Mouse (Mus musculus): Measurements from ENCODE around the gene E330021D16Rik. TPM values are rescaled to one million over a fixed set of nuclear protein-coding genes. Genes with fewer than 3 reads are reported as not detected.

Gene E330021D16Rik
- not detected in 2 replicates for polyA plus RNA-seq (2014; fragmentation: Nextera tagmentation; extraction: Ambion mirVana)

DNA sequence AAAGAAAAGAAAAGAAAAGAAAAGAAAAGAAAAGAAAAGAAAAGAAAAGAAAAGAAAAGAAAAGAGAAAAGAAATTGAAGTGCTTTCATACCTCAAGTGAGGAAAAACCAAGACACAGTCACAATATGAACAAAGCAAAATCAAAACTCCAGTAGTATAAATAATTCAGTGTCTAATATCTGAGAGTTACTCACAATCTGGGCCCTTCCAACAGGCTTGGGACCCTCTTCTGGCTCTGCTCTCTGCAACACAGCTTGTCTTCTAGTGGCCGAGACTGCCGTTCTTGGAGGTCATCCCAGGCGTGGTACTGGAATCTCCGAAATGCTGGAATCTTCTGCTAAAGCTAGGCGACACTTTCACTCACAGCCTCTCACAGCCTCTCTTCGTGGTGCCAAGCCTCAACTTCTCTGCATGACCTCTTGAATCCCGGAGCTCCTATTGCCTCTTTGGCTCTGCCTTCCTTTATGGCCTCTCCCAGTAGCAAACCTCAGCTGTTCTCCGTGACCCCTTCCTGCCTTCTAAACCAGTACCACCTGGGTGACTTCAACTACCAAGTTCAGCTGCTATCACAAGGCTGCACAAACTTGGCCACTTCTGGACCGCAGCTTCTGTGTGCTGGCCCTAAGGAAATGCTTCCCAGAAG, at the start of gene E330021D16Rik:
E330021D16Rik (minus strand) TSS at position 437 of the 643 bp plus-strand sequence.
- ATAC-seq (ENCODE audit: insufficient read depth, low FRiP score, low TSS enrichment) (no peak), DNase-seq (ENCODE audit: low spot score) (no peak)
- WGBS: 84% methylated on average over 9 of the region's 9 CpGs
- H3K9ac ChIP-seq (ENCODE audit: low read length): no peak within 1 kb of the TSS
- no peaks in the 10 kb centered on the region for H3K36me3 ChIP-seq (ENCODE audit: control insufficient read depth, insufficient read depth, low read length)
- no peaks in the 10 kb centered on the region for H3K27me3 ChIP-seq (ENCODE audit: control insufficient read depth, insufficient read depth, low read length)
- no peak within 1 kb of the TSS for H3K4me2 ChIP-seq (ENCODE audit: low read depth)
- no peaks in the 10 kb centered on the region for H3K4me1 ChIP-seq (ENCODE audit: control insufficient read depth, insufficient read depth, low read length)
- peaks cover 3% of the 10 kb centered on the region; the same call in 1 of the 2 replicates for H3K9me3 ChIP-seq (ENCODE audit: control insufficient read depth, low read length)
- no peak within 1 kb of the TSS for H3K4me3 ChIP-seq (ENCODE audit: low read depth, low read length)
- H3K27ac ChIP-seq (ENCODE audit: low read depth, low read length): no peak within 1 kb of the TSS

DNA sequence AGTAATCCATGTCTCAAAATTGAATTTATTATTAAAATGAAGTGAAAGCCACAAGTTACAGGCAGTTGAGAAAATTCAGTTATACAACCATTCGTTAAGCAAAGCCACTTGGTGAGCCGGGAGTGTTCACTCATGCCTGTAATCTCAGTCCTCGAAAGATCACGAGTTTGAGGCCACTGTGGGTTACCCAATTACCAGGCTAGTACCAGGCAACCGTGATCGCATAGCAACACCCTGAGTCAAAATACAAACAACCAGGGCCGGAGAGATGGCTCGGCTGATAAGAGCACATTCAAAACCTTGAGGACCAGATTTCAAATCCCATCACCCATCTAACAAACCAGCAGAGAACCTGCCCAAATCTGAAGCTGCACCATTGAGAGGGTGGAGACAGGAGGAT, 49.7 kb upstream of the E330021D16Rik start:
- 89% methylated on average over 8 of the region's 8 CpGs for WGBS
- ATAC-seq (ENCODE audit: insufficient read depth, low FRiP score, low TSS enrichment) (no peak), DNase-seq (ENCODE audit: low spot score) (no peak)
- Histone ChIP-seq H3K9ac (ENCODE audit: low read length) (no peak overlapping the region), H3K27me3 (ENCODE audit: control insufficient read depth, insufficient read depth, low read length) (no peaks in the 10 kb centered on the region), H3K4me2 (ENCODE audit: low read depth) (no peak overlapping the region), H3K27ac (ENCODE audit: low read depth, low read length) (no peak overlapping the region), H3K4me1 (ENCODE audit: control insufficient read depth, insufficient read depth, low read length) (no peaks in the 10 kb centered on the region), H3K9me3 (ENCODE audit: control insufficient read depth, low read length) (no peaks in the 10 kb centered on the region), H3K4me3 (ENCODE audit: low read depth, low read length) (no peak overlapping the region), H3K36me3 (ENCODE audit: control insufficient read depth, insufficient read depth, low read length) (no peaks in the 10 kb centered on the region)

DNA sequence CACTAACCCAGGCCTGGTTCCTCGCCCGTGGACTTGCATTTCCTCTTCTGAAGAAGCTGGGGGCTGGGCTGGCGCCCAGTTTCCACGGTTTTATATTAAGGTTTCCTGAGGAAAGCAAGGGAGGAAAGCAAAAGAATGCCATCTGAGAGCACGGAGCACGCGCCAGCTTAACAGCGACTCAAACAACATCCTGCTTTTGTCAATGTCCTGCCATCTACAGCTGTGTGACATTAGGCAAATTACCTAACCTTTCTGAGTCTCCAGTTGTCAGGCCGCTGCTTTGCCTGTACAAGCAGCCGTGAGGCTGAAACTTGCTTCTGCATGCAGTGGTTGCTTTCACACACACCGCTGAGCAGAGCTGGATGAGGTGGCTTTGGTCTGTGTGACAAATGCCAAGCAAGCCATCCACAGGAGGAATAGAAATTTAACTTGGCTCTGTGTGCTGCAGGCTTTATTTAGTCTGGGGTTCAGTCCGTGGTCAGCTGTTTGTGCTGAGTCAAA, 48.8 kb upstream of the E330021D16Rik start:
- no peak for DNase-seq (ENCODE audit: low spot score)
- no peak for ATAC-seq (ENCODE audit: insufficient read depth, low FRiP score, low TSS enrichment)
- Histone ChIP-seq H3K4me1 (ENCODE audit: control insufficient read depth, insufficient read depth, low read length) (no peaks in the 10 kb centered on the region), H3K9me3 (ENCODE audit: control insufficient read depth, low read length) (no peaks in the 10 kb centered on the region), H3K4me2 (ENCODE audit: low read depth) (no peak overlapping the region), H3K4me3 (ENCODE audit: low read depth, low read length) (no peak overlapping the region), H3K27me3 (ENCODE audit: control insufficient read depth, insufficient read depth, low read length) (no peaks in the 10 kb centered on the region), H3K36me3 (ENCODE audit: control insufficient read depth, insufficient read depth, low read length) (no peaks in the 10 kb centered on the region), H3K9ac (ENCODE audit: low read length) (no peak overlapping the region), H3K27ac (ENCODE audit: low read depth, low read length) (no peak overlapping the region)
- 74% methylated on average over 12 of the region's 12 CpGs for WGBS

DNA sequence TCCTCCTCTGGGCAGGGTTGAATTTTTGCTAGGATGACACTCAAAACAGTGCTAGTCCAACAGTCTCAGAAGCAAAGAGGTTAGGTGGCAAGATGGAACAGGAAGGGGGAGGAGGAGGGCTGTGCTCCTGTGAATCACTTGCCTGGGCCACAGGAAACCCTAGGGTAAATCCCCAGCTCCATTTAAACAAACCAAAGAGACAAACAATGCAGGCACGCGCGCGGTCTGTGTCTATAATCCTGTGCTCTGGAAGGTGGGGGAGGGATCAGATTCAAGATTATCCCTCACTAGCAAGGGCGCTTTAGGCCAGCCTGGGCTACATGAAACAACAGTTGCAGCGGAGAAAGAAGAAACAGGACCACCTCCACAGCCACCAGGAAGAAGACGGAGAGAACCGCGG, 48.1 kb upstream of the E330021D16Rik start:
- H3K9ac ChIP-seq (ENCODE audit: low read length): no peak overlapping the region
- no peaks in the 10 kb centered on the region for H3K36me3 ChIP-seq (ENCODE audit: control insufficient read depth, insufficient read depth, low read length)
- no peaks in the 10 kb centered on the region for H3K27me3 ChIP-seq (ENCODE audit: control insufficient read depth, insufficient read depth, low read length)
- no peak overlapping the region for H3K4me2 ChIP-seq (ENCODE audit: low read depth)
- H3K4me1 ChIP-seq (ENCODE audit: control insufficient read depth, insufficient read depth, low read length): no peaks in the 10 kb centered on the region
- no peak overlapping the region for H3K4me3 ChIP-seq (ENCODE audit: low read depth, low read length)
- no peak overlapping the region for H3K27ac ChIP-seq (ENCODE audit: low read depth, low read length)
- ATAC-seq (ENCODE audit: insufficient read depth, low FRiP score, low TSS enrichment) (no peak), DNase-seq (ENCODE audit: low spot score) (no peak)
- H3K9me3 ChIP-seq (ENCODE audit: control insufficient read depth, low read length): no peaks in the 10 kb centered on the region
- WGBS: 77% methylated on average over 9 of the region's 9 CpGs

DNA sequence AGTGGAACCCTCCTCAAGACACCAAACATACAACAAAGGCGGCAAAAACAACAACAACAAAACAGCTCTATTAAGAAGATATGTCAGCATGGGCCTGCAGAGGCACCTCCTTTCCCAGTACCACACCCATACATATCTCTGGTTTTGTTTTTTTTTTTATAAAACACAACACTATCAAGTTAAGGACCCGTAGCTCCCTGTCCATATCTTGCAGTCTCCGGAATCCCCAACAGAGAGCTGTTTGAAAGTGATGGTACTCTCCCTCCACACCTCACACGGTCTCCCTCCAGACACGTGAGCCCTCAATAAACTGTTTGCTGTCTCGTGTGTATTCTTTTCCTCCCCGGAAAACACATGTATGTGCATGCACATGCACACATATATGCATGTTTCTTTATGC, 43.8 kb upstream of the E330021D16Rik start:
- no peak overlapping the region for H3K4me3 ChIP-seq (ENCODE audit: low read depth, low read length)

DNA sequence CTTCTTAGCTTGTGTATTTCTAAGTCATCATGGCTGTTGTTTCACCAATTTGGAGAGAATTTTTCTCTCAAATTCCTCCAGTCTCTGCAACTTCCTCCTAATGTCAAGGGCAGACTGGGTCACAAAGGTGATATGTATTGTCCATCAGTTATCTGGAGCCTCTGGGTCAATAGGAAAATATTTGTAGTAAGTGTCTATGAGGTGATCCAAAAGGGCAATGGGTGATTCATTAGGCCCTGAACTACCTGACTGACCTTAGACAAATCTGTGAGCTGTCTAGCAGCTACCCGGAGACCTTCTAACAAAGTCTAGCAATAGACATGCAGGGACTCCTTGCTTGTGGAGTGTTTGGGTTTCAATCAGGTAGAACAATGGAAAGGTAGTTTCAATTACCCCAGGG, 40.9 kb upstream of the E330021D16Rik start:
- Histone ChIP-seq H3K27me3 (ENCODE audit: control insufficient read depth, insufficient read depth, low read length) (no peaks in the 10 kb centered on the region), H3K4me2 (ENCODE audit: low read depth) (no peak overlapping the region), H3K9ac (ENCODE audit: low read length) (no peak overlapping the region), H3K36me3 (ENCODE audit: control insufficient read depth, insufficient read depth, low read length) (no peaks in the 10 kb centered on the region), H3K9me3 (ENCODE audit: control insufficient read depth, low read length) (no peaks in the 10 kb centered on the region), H3K4me3 (ENCODE audit: low read depth, low read length) (no peak overlapping the region), H3K27ac (ENCODE audit: low read depth, low read length) (no peak overlapping the region), H3K4me1 (ENCODE audit: control insufficient read depth, insufficient read depth, low read length) (no peaks in the 10 kb centered on the region)
- 97% methylated on average over 1 of the region's 1 CpGs for WGBS
- ATAC-seq (ENCODE audit: insufficient read depth, low FRiP score, low TSS enrichment) (no peak), DNase-seq (ENCODE audit: low spot score) (no peak)

More for the DNA sequence above, 43.8 kb upstream of the E330021D16Rik start:
- H3K9ac ChIP-seq (ENCODE audit: low read length): no peak overlapping the region
- H3K9me3 ChIP-seq (ENCODE audit: control insufficient read depth, low read length): no peaks in the 10 kb centered on the region
- H3K4me1 ChIP-seq (ENCODE audit: control insufficient read depth, insufficient read depth, low read length): no peaks in the 10 kb centered on the region
- H3K27me3 ChIP-seq (ENCODE audit: control insufficient read depth, insufficient read depth, low read length): no peaks in the 10 kb centered on the region
- ATAC-seq (ENCODE audit: insufficient read depth, low FRiP score, low TSS enrichment): no peak
- H3K36me3 ChIP-seq (ENCODE audit: control insufficient read depth, insufficient read depth, low read length): no peaks in the 10 kb centered on the region
- H3K4me2 ChIP-seq (ENCODE audit: low read depth): no peak overlapping the region
- DNase-seq (ENCODE audit: low spot score): no peak
- 89% methylated on average over 7 of the region's 7 CpGs for WGBS
- H3K27ac ChIP-seq (ENCODE audit: low read depth, low read length): no peak overlapping the region

DNA sequence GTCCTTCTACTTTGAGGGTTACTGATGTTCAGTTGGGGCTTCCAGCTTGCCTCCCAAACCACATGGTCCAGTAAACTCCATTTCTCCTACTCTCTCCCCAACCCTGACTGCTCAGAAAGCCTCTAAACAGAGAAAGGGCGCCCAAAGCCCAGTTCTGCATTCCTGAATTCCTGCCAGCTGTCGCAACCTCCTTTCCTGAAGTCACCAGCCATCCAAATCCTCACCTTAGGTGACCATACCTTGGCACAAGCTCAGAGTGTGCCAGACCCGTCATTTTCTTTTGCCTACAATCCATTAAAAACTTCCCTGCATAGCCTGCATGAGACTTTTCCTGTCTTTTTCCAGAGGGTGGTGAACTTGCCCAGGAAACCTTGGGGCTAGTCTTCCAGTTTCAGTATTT, 40.3 kb upstream of the E330021D16Rik start:
- Histone ChIP-seq H3K4me2 (ENCODE audit: low read depth) (no peak overlapping the region), H3K36me3 (ENCODE audit: control insufficient read depth, insufficient read depth, low read length) (no peaks in the 10 kb centered on the region), H3K4me1 (ENCODE audit: control insufficient read depth, insufficient read depth, low read length) (no peaks in the 10 kb centered on the region), H3K27me3 (ENCODE audit: control insufficient read depth, insufficient read depth, low read length) (no peaks in the 10 kb centered on the region), H3K9ac (ENCODE audit: low read length) (no peak overlapping the region), H3K9me3 (ENCODE audit: control insufficient read depth, low read length) (no peaks in the 10 kb centered on the region), H3K27ac (ENCODE audit: low read depth, low read length) (no peak overlapping the region), H3K4me3 (ENCODE audit: low read depth, low read length) (no peak overlapping the region)
- ATAC-seq (ENCODE audit: insufficient read depth, low FRiP score, low TSS enrichment): no peak
- WGBS: 80% methylated on average over 3 of the region's 3 CpGs
- DNase-seq (ENCODE audit: low spot score): no peak

DNA sequence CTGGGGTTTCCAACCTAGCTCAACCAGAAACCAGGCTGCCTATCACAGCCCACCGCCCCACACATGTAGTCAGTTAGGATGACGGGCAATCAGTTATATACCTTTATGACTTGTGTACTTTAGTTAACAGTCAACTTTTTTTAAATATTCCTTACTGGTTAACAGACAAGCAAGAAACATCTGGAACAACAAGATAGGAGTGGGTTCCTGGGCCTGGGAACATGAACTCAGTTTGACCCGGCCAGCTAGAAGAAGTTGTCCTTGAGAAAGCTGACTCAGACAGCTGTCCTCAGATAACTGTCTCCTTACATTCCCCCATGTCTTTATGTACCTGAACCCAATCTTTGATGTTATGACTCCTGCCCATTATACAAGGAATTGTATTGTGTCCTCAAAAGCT, 37.3 kb upstream of the E330021D16Rik start:
- no peaks in the 10 kb centered on the region for H3K9me3 ChIP-seq (ENCODE audit: control insufficient read depth, low read length)
- no peak overlapping the region for H3K27ac ChIP-seq (ENCODE audit: low read depth, low read length)
- ATAC-seq (ENCODE audit: insufficient read depth, low FRiP score, low TSS enrichment) (no peak), DNase-seq (ENCODE audit: low spot score) (no peak)
- no peak overlapping the region for H3K4me3 ChIP-seq (ENCODE audit: low read depth, low read length)
- no peaks in the 10 kb centered on the region for H3K4me1 ChIP-seq (ENCODE audit: control insufficient read depth, insufficient read depth, low read length)
- H3K27me3 ChIP-seq (ENCODE audit: control insufficient read depth, insufficient read depth, low read length): no peaks in the 10 kb centered on the region
- no peak overlapping the region for H3K9ac ChIP-seq (ENCODE audit: low read length)
- H3K36me3 ChIP-seq (ENCODE audit: control insufficient read depth, insufficient read depth, low read length): no peaks in the 10 kb centered on the region
- no peak overlapping the region for H3K4me2 ChIP-seq (ENCODE audit: low read depth)
- WGBS: 92% methylated on average over 3 of the region's 3 CpGs

DNA sequence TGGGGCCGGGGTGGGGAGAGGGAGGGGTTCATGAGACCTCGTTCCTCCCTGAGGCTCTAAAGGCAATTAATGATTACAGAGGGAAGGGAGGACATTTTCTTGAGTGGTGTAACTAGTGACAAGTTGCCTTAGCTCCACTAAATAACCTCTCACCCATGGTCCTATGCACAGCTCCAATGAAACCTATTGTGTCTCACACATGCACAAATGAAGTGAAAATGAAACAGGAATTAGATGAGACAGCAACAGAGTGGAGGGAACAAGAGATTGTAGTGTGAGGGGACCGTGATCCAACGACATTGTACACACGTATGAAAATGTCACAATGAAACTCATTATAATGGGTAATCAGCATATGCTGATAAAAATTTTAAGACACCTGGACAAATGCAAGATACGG, 35.5 kb upstream of the E330021D16Rik start:
- Histone ChIP-seq H3K36me3 (ENCODE audit: control insufficient read depth, insufficient read depth, low read length) (no peaks in the 10 kb centered on the region), H3K27ac (ENCODE audit: low read depth, low read length) (no peak overlapping the region), H3K9me3 (ENCODE audit: control insufficient read depth, low read length) (no peaks in the 10 kb centered on the region), H3K4me3 (ENCODE audit: low read depth, low read length) (no peak overlapping the region), H3K9ac (ENCODE audit: low read length) (no peak overlapping the region), H3K27me3 (ENCODE audit: control insufficient read depth, insufficient read depth, low read length) (no peaks in the 10 kb centered on the region), H3K4me1 (ENCODE audit: control insufficient read depth, insufficient read depth, low read length) (no peaks in the 10 kb centered on the region), H3K4me2 (ENCODE audit: low read depth) (no peak overlapping the region)
- WGBS: 88% methylated on average over 6 of the region's 6 CpGs
- DNase-seq (ENCODE audit: low spot score): no peak
- ATAC-seq (ENCODE audit: insufficient read depth, low FRiP score, low TSS enrichment): no peak
